Mouse (Mus musculus) kidney, postnatal 0 days (tissue): ENCODE measurements around the gene Crocc. TPM values are rescaled to one million over a fixed set of nuclear protein-coding genes. Genes with fewer than 3 reads are reported as not detected.

Experiments used
- ATAC-seq: fragments of 200-750 bp; cut with Nextera tagmentation; replicated peaks from 2 replicates; pipeline ENCODE4 v1.8.0; 2017; ENCODE audit warnings: low read depth, moderate number of reproducible peaks, moderate TSS enrichment, moderate library complexity; ENCODE audit not compliant: low FRiP score
- DNase-seq: peaks from one replicate; pipeline ENCODE4 v3.0.0-alpha.2; 2016; ENCODE audit warnings: low spot score
- H3K27ac ChIP-seq: fragments of 300-500 bp; sonication (generic); 2 replicates; pipeline ENCODE4 v1.5.1; 2014; ENCODE audit warnings: mild to moderate bottlenecking
- H3K27me3 ChIP-seq: fragments of 300-500 bp; sonication (generic); 2 replicates; pipeline ENCODE4 v1.6.1; 2014; ENCODE audit warnings: low read length, mixed read lengths; ENCODE audit not compliant: insufficient read depth
- H3K36me3 ChIP-seq: fragments of 300-500 bp; sonication (generic); 2 replicates; pipeline ENCODE4 v1.6.1; 2014; ENCODE audit warnings: low read length, mixed read lengths; ENCODE audit not compliant: insufficient read depth
- H3K4me1 ChIP-seq: fragments of 300-500 bp; sonication (generic); replicated peaks from 2 replicates; pipeline ENCODE4 v1.6.1; 2014; ENCODE audit warnings: antibody characterized with exemption, low read length, mixed read lengths; ENCODE audit not compliant: insufficient read depth
- H3K4me2 ChIP-seq: fragments of 300-500 bp; sonication (generic); 2 replicates; pipeline ENCODE4 v1.6.1; 2014; ENCODE audit warnings: mild to moderate bottlenecking, low read length, moderate library complexity, mixed read lengths
- H3K4me3 ChIP-seq: fragments of 300-500 bp; sonication (generic); replicated peaks from 2 replicates; pipeline ENCODE4 v1.5.1; 2014; ENCODE audit warnings: low read depth, low read length
- H3K9ac ChIP-seq: fragments of 300-500 bp; sonication (generic); 2 replicates; pipeline ENCODE4 v1.6.1; 2014; ENCODE audit warnings: low read depth, low read length
- H3K9me3 ChIP-seq: fragments of 300-500 bp; sonication (generic); replicated peaks from 2 replicates; pipeline ENCODE4 v1.6.1; 2016; ENCODE audit warnings: low read length, inconsistent platforms, mixed read lengths
- CTCF ChIP-seq: IDR thresholded peaks from 2 replicates; pipeline ENCODE4 v1.5.1; 2016; ENCODE audit warnings: antibody characterized with exemption, low read depth, mild to moderate bottlenecking, moderate library complexity
- WGBS: fragments of 180-500 bp; shearing (Covaris S2); extraction: QIAGEN DNeasy Blood & Tissue Kit; methylation state at CpG from one replicate; pipeline ENCODE4 v1.1.7; 2014; 5-methylcytosine and 5-hydroxymethylcytosine counted together
- polyA plus RNA-seq: library from polyadenylated mRNA; unstranded; fragments of >200 nt; fragmentation: Nextera tagmentation; extraction: Ambion mirVana; gene quantifications from 2 replicates; pipeline ENCODE4 v1.2.1, GENCODE M21; 2015

The Crocc gene
- polyA plus RNA-seq, 1 experiment from 2014 or later = 7.8 TPM

- no peaks in the 10 kb centered on the region for H3K27me3 ChIP-seq
- peaks cover 9% of the 10 kb centered on the region; the same call in 1 of the 2 replicates for H3K4me1 ChIP-seq
- peak within 1 kb of the TSS; percentile 80 for H3K27ac ChIP-seq
- H3K9me3 ChIP-seq = no peaks in the 10 kb centered on the region
- TF ChIP-seq CTCF = peak; percentile 85
- H3K4me2 ChIP-seq = peak within 1 kb of the TSS; percentile 96
- H3K4me3 ChIP-seq = peak within 1 kb of the TSS; percentile 98
- ATAC-seq (peak; percentile 86), DNase-seq (peak; percentile 97)
- H3K9ac ChIP-seq = peak within 1 kb of the TSS; percentile 87
- under 1% methylated on average over 67 of the region's 67 CpGs for WGBS
- peaks cover 9% of the 10 kb centered on the region; the same call in 1 of the 2 replicates for H3K36me3 ChIP-seq
These were observed 17.5 kb upstream of the Crocc start, which contains the start of gene Necap2 for GRCm38 (mm10) chr4:141077681-141078509. TSS of gene Necap2 (minus strand) at chr4:141078357.

GRCm38 (mm10) chr4:141076761-141077506 lies 16.6 kb upstream of the Crocc start:
- Histone ChIP-seq H3K36me3 (peaks cover 16% of the 10 kb centered on the region), H3K9ac (peak overlapping the region; percentile 87), H3K4me2 (peak overlapping the region; percentile 96), H3K4me1 (peaks cover 9% of the 10 kb centered on the region; the same call in 1 of the 2 replicates), H3K4me3 (peak overlapping the region; percentile 98), H3K27me3 (no peaks in the 10 kb centered on the region), H3K9me3 (no peaks in the 10 kb centered on the region), H3K27ac (no peak overlapping the region)
- TF ChIP-seq CTCF = no peak
- ATAC-seq = no peak
- WGBS = 76% methylated on average over 17 of the region's 17 CpGs
- DNase-seq = no peak

GRCm38 (mm10) chr4:141074109-141074508 lies 13.8 kb upstream of the Crocc start:
- Histone ChIP-seq H3K4me2 (no peak overlapping the region), H3K4me3 (no peak overlapping the region), H3K9me3 (no peaks in the 10 kb centered on the region), H3K9ac (no peak overlapping the region), H3K4me1 (peaks cover 9% of the 10 kb centered on the region; the same call in 1 of the 2 replicates), H3K36me3 (peaks cover 37% of the 10 kb centered on the region), H3K27me3 (no peaks in the 10 kb centered on the region), H3K27ac (no peak overlapping the region)
- no peak for TF ChIP-seq CTCF
- ATAC-seq (no peak), DNase-seq (no peak)
- 91% methylated on average over 4 of the region's 4 CpGs for WGBS

- 76% methylated on average over 9 of the region's 9 CpGs for WGBS
- DNase-seq (no peak), ATAC-seq (no peak)
- Histone ChIP-seq H3K27ac (no peak overlapping the region), H3K4me1 (peaks cover 9% of the 10 kb centered on the region; the same call in 1 of the 2 replicates), H3K36me3 (peaks cover 42% of the 10 kb centered on the region), H3K9ac (no peak overlapping the region), H3K27me3 (no peaks in the 10 kb centered on the region), H3K9me3 (no peaks in the 10 kb centered on the region), H3K4me2 (no peak overlapping the region), H3K4me3 (no peak overlapping the region)
- TF ChIP-seq CTCF = no peak
These were observed 13.3 kb upstream of the Crocc start for GRCm38 (mm10) chr4:141073661-141074060.

GRCm38 (mm10) chr4:141072502-141072901 lies 12.2 kb upstream of the Crocc start:
- Histone ChIP-seq H3K4me2 (no peak overlapping the region), H3K9ac (no peak overlapping the region), H3K36me3 (peaks cover 53% of the 10 kb centered on the region), H3K9me3 (no peaks in the 10 kb centered on the region), H3K4me1 (peaks cover 9% of the 10 kb centered on the region; the same call in 1 of the 2 replicates), H3K27ac (no peak overlapping the region), H3K27me3 (no peaks in the 10 kb centered on the region), H3K4me3 (no peak overlapping the region)
- ATAC-seq = no peak
- no peak for DNase-seq
- TF ChIP-seq CTCF = no peak
- WGBS = 88% methylated on average over 11 of the region's 11 CpGs

DNA sequence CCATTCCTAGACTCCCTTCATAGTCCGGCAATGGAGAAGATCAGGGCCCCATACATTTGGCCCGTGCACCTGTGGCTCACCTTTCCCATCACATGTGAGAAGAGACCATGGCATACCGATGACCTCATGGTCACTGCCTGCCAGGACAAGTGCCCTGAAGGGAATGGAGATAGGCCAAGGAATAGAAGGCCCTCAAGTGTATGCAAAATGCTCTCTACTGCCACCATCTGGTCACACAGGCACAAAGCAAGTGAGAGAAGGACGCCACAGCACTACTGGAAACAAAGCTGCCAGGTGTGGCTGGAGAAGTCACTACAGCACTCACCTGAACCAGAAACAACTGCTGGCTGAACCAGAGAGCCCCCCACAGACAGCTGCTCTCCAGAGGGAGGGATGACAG lies 9.4 kb upstream of the Crocc start:
- Histone ChIP-seq H3K4me3 (no peak overlapping the region), H3K9me3 (no peaks in the 10 kb centered on the region)
- 62% methylated on average over 4 of the region's 4 CpGs for WGBS

More for the DNA sequence above, 9.4 kb upstream of the Crocc start:
- TF ChIP-seq CTCF = peak; percentile 87
- no peak overlapping the region for H3K4me2 ChIP-seq
- no peak overlapping the region for H3K9ac ChIP-seq
- no peaks in the 10 kb centered on the region for H3K4me1 ChIP-seq
- DNase-seq = peak; percentile 68
- H3K27ac ChIP-seq = no peak overlapping the region
- H3K27me3 ChIP-seq = no peaks in the 10 kb centered on the region
- peak; percentile 29 for ATAC-seq
- peaks cover 73% of the 10 kb centered on the region for H3K36me3 ChIP-seq
